Mouse (Mus musculus) macrophage (primary cell): ENCODE data around the gene Hk3. TPM values are rescaled to one million over a fixed set of nuclear protein-coding genes. Genes with fewer than 3 reads are reported as not detected.

Experiments
- H3K27ac ChIP-seq: fragments of 350-480 bp; formaldehyde crosslinking; 2 replicates; pipeline ENCODE4 v1.9.0; 2021
- H3K36me3 ChIP-seq: fragments of 350-480 bp; formaldehyde crosslinking; 2 replicates; pipeline ENCODE4 v1.9.0; 2021; ENCODE audit errors: inconsistent target
- H3K4me3 ChIP-seq: fragments of 350-480 bp; formaldehyde crosslinking; 2 replicates; pipeline ENCODE4 v1.9.0; 2021; ENCODE audit errors: inconsistent target
- H3K79me2 ChIP-seq: fragments of 350-480 bp; formaldehyde crosslinking; 2 replicates; pipeline ENCODE4 v1.9.0; 2021; ENCODE audit errors: inconsistent target
- WGBS: methylation state at CpG from one replicate; pipeline ENCODE4 v1.1.7; 2026; ENCODE audit warnings: inconsistent platforms; ENCODE audit not compliant: missing documents; 5-methylcytosine and 5-hydroxymethylcytosine counted together
- polyA plus RNA-seq: library from polyadenylated mRNA; stranded (reverse); fragments of 250-400 nt; gene quantifications from 3 replicates; pipeline ENCODE4 v1.2.4, GENCODE M21; 2018; ENCODE audit warnings: inconsistent platforms
- total RNA-seq, 78 experiments: library from RNA; depleted of rRNA; stranded (reverse); fragments of 250-400 nt; gene quantifications; 1 replicate in 9 of 78; 2 replicates in 24 of 78; 3 replicates in 43 of 78; 4 replicates in 2 of 78; pipeline ENCODE4 v1.2.4; 2018; ENCODE audit warnings: inconsistent platforms in 56 of 78

The Hk3 gene
- total RNA-seq (2018; cell fraction: chromatin; rRNA removed) = 1,000 to 10,000 TPM in 15 of 26 experiments, 100 to 1,000 TPM in 11; 632 to 1,383 (median 1,103) TPM
- total RNA-seq (2018; cell fraction: cytosol; rRNA removed) = 100 to 1,000 TPM; 185 to 535 (median 280) TPM
- 1,000 to 10,000 TPM in 7 of 26 experiments, 100 to 1,000 TPM in 19; 433 to 1,265 (median 671) TPM for total RNA-seq (2018; cell fraction: nucleus; rRNA removed)
- polyA plus RNA-seq = 180 to 276 TPM (median 182 TPM) in 3 replicates

GRCm38 (mm10) chr13:55021194-55021779 is at the start of gene Hk3:
TSS of gene Hk3 (minus strand) at chr13:55021385.
- Histone ChIP-seq H3K79me2 (peaks cover 37% of the 10 kb centered on the region), H3K27ac (peak within 1 kb of the TSS; percentile 96), H3K36me3 (peaks cover 11% of the 10 kb centered on the region; the same call in 1 of the 2 replicates), H3K4me3 (peak within 1 kb of the TSS; percentile 69)
- WGBS = 6% methylated on average over 13 of the region's 13 CpGs

GRCm38 (mm10) chr13:55069719-55070118 is 48.5 kb upstream of the Hk3 start:
- H3K4me3 ChIP-seq = no peak overlapping the region
- H3K79me2 ChIP-seq = no peaks in the 10 kb centered on the region
- no peak overlapping the region for H3K27ac ChIP-seq
- no peaks in the 10 kb centered on the region; the same call in 1 of the 2 replicates for H3K36me3 ChIP-seq
- 87% methylated on average over 7 of the region's 7 CpGs for WGBS

GRCm38 (mm10) chr13:55063276-55063675 is 42.1 kb upstream of the Hk3 start:
- no peaks in the 10 kb centered on the region for H3K79me2 ChIP-seq

DNA sequence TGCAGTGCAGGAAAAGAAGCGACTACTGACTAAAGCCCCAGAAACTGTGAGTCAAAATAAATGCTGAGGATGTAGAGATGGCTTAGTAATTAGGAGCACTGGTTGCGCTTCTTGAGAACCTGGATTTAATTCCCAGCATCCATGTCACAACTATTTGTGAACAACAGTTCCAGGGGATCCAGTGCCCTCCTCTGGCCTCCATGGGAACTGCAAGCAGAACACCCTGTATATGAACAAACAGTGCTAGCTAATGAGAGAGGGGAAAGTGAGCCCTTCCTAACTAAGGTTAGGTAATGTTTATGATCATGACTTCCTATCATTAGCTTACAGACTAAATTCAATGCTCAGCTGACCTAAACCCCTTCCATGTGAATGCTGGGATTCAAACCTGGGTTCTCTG is 36.9 kb upstream of the Hk3 start:
- no peak overlapping the region for H3K27ac ChIP-seq
- H3K36me3 ChIP-seq = peaks cover 24% of the 10 kb centered on the region; the same call in 1 of the 2 replicates
- 92% methylated on average over 2 of the region's 2 CpGs for WGBS
- H3K4me3 ChIP-seq = no peak overlapping the region
- H3K79me2 ChIP-seq = no peaks in the 10 kb centered on the region

More at GRCm38 (mm10) chr13:55063276-55063675, 42.1 kb upstream of the Hk3 start:
- no peak overlapping the region for H3K27ac ChIP-seq
- H3K36me3 ChIP-seq = 0 out of 2 replicates have a peak, but pooled peaks cover 6% of the 10 kb centered on the region
- 40% methylated on average over 2 of the region's 2 CpGs for WGBS
- H3K4me3 ChIP-seq = no peak overlapping the region

- H3K79me2 ChIP-seq = no peaks in the 10 kb centered on the region
- peaks cover 15% of the 10 kb centered on the region for H3K36me3 ChIP-seq
- no peak overlapping the region for H3K4me3 ChIP-seq
- no peak overlapping the region for H3K27ac ChIP-seq
- 97% methylated on average over 3 of the region's 3 CpGs for WGBS
These were observed 26.5 kb upstream of the Hk3 start for GRCm38 (mm10) chr13:55047706-55048105.

- Histone ChIP-seq H3K4me3 (no peak overlapping the region), H3K79me2 (no peaks in the 10 kb centered on the region), H3K36me3 (no peaks in the 10 kb centered on the region), H3K27ac (peak overlapping the region; percentile 81)
- 0% methylated on average over 2 of the region's 2 CpGs for WGBS
These were observed 18.8 kb upstream of the Hk3 start for GRCm38 (mm10) chr13:55040016-55040415.

GRCm38 (mm10) chr13:55024215-55024614 is 3.0 kb upstream of the Hk3 start:
- Histone ChIP-seq H3K27ac (peak overlapping the region; percentile 96), H3K4me3 (no peak overlapping the region), H3K79me2 (peaks cover 8% of the 10 kb centered on the region), H3K36me3 (no peaks in the 10 kb centered on the region)
- WGBS = 14% methylated on average over 2 of the region's 2 CpGs

GRCm38 (mm10) chr13:55022715-55023114 is 1.5 kb upstream of the Hk3 start:
- 6% methylated on average over 9 of the region's 9 CpGs for WGBS
- Histone ChIP-seq H3K27ac (peak overlapping the region; percentile 96), H3K4me3 (peak overlapping the region; percentile 21)

DNA sequence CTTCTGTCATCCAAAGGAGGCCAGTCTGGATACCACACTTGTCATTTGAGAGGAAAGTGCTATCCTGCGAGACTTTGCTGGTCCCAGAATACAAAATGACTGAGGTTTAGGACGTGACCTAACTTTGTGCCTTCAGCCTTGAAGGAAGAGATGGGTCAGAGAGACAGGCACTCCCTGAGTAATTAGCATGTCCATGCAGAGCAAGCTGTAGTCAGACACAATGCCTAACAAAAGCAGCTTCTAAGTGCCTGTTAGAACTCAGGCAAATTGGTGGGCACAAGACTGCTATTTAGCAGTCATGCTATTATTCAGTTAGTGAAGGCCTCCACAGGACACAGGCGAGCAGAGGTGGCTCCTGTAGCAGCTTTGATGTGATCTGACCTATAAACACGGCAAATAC is 1.1 kb upstream of the Hk3 start:
- 47% methylated on average over 4 of the region's 4 CpGs for WGBS
- Histone ChIP-seq H3K79me2 (peaks cover 27% of the 10 kb centered on the region), H3K36me3 (peaks cover 6% of the 10 kb centered on the region; the same call in 1 of the 2 replicates), H3K4me3 (peak overlapping the region; percentile 21), H3K27ac (peak overlapping the region; percentile 96)

More at GRCm38 (mm10) chr13:55022715-55023114, 1.5 kb upstream of the Hk3 start:
- H3K36me3 ChIP-seq = 0 out of 2 replicates have a peak, but pooled peaks cover 4% of the 10 kb centered on the region
- H3K79me2 ChIP-seq = peaks cover 23% of the 10 kb centered on the region

DNA sequence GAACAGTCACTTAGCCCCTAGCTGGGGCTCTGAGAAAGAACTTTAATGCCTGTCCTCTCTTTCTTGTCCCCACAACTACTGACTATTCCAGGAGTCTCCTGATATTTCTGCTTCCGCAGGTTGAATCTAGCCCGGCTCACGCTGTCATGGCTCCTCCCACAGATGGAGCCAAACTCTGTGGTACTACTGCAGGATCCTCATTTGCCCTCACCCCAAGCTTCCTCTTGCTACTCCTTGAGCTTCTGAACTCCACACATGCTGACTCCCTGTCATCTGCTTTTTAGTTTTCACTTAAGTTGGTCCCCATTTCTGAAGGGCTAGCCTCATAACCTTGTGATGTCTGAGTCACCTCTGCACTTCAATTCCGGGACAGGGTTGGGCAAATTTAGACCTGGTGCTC is 1.1 kb downstream of the Hk3 start:
- H3K4me3 ChIP-seq = peak overlapping the region; percentile 69
- H3K36me3 ChIP-seq = peaks cover 18% of the 10 kb centered on the region; the same call in 1 of the 2 replicates
- WGBS = 0% methylated on average over 4 of the region's 4 CpGs
- peak overlapping the region; percentile 96 for H3K27ac ChIP-seq
- H3K79me2 ChIP-seq = peaks cover 49% of the 10 kb centered on the region

- peaks cover 26% of the 10 kb centered on the region; the same call in 1 of the 2 replicates for H3K36me3 ChIP-seq
- H3K79me2 ChIP-seq = peaks cover 58% of the 10 kb centered on the region
- 55% methylated on average over 3 of the region's 3 CpGs for WGBS
- H3K4me3 ChIP-seq = peak overlapping the region; percentile 69
- H3K27ac ChIP-seq = peak overlapping the region; percentile 96
These were observed 2.0 kb downstream of the Hk3 start for GRCm38 (mm10) chr13:55019181-55019580.

DNA sequence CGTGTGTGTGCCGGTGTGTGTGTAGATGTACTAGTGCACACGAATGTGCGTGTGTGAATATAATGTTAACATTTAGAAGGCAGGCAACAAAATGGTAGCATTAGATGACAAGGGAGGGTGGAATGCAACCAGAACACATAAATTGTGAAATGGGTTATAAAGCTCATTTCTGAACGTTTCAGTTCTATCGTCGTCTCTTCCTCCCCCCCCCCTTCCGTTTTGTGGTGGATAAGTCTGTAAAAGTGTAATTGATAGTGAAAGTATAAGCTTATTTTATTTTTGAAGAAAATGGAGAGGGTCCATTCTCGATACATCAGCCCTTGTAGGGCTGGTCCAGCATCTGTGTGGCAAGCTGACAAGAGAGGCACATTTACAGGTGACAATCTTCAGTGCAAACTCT is 2.5 kb downstream of the Hk3 start:
- H3K4me3 ChIP-seq = peak overlapping the region; percentile 69
- peak overlapping the region; percentile 96 for H3K27ac ChIP-seq
- WGBS = 38% methylated on average over 8 of the region's 9 CpGs
- peaks cover 31% of the 10 kb centered on the region for H3K36me3 ChIP-seq
- peaks cover 58% of the 10 kb centered on the region for H3K79me2 ChIP-seq

GRCm38 (mm10) chr13:55017898-55018599 is 3.1 kb downstream of the Hk3 start:
- peaks cover 38% of the 10 kb centered on the region for H3K36me3 ChIP-seq
- WGBS = 13% methylated on average over 5 of the region's 8 CpGs
- peak overlapping the region; percentile 96 for H3K27ac ChIP-seq
- H3K4me3 ChIP-seq = peak overlapping the region; percentile 69
- peaks cover 58% of the 10 kb centered on the region for H3K79me2 ChIP-seq

GRCm38 (mm10) chr13:55017154-55017897 is 3.9 kb downstream of the Hk3 start:
- Histone ChIP-seq H3K4me3 (no peak overlapping the region), H3K27ac (peak overlapping the region; percentile 96)
- 78% methylated on average over 12 of the region's 12 CpGs for WGBS

More at GRCm38 (mm10) chr13:55017154-55017897, 3.9 kb downstream of the Hk3 start:
- peaks cover 45% of the 10 kb centered on the region for H3K36me3 ChIP-seq
- peaks cover 58% of the 10 kb centered on the region for H3K79me2 ChIP-seq
